Comparison of ENCODE assay signal across 8 mouse cellular contexts in the genomic region with DNA sequence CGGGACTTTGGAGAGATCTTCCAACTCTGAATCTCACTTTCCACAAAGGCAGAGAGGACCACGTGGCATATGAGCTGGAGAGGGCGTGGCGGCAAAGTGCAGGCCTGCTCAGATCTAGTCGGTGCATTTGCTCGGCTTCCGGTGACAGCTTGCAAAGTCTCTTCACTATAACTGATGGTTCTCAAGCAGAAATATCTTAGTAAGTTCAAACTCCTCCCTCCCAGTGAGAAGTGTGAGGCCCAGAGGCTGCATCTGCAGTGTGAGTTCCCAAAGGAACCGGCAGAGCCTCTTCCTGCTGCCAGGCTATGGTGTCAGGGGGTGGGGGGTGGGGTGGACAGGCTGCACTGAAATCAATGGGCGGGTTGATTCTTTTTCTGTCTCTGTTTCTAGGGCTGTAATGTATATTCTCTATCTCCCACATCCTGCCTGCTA.
A peak's percentile ranks its signal among the peaks of the same experiment; 100 is the strongest.
DNase-seq lines count a peak whose midpoint lies in the region; ATAC-seq lines count a peak whose summit lies in the region.

No protein-coding gene starts in this region.

- peak overlapping the region; percentile 35 for H3K4me2 ChIP-seq in heart, embryonic 13.5 days
- H3K4me2 ChIP-seq in limb, embryonic 12.5 days, result no peak overlapping the region

- peak; percentile 48 for DNase-seq in embryo, embryonic 10 days (ENCODE audit: low spot score)
- DNase-seq in embryo, embryonic 10.5 days (ENCODE audit: low spot score), result no peak
- DNase-seq in T-cell, adult 2 months (ENCODE audit: low spot score), result peak; percentile 66
- peak; percentile 87 for DNase-seq in naive thymus-derived CD4-positive, alpha-beta T cell, adult 2 months (ENCODE audit: low read depth)
- no peak for DNase-seq in adrenal gland, postnatal 14 days
- no peak for DNase-seq in adrenal gland, adult 8-10 months

- 0 out of 2 replicates have a peak overlapping the region, but pooled peaks have one; percentile 3 for H3K4me3 ChIP-seq in heart, embryonic 13.5 days
- no peak overlapping the region for H3K4me3 ChIP-seq in limb, embryonic 12.5 days (replicated peaks)

- WGBS in heart, embryonic 13.5 days, result 15% methylated on average over 9 of the region's 9 CpGs
- 49% methylated on average over 9 of the region's 9 CpGs for WGBS in limb, embryonic 12.5 days

- no peaks in the 10 kb centered on the region for H3K9me3 ChIP-seq in heart, embryonic 13.5 days
- no peaks in the 10 kb centered on the region for H3K9me3 ChIP-seq in limb, embryonic 12.5 days

- peak overlapping the region; percentile 65 for H3K9ac ChIP-seq in heart, embryonic 13.5 days
- H3K9ac ChIP-seq in limb, embryonic 12.5 days (replicated peaks), result peak overlapping the region; percentile 19; the same call in 1 of the 2 replicates

- peak overlapping the region; percentile 88 for H3K27ac ChIP-seq in heart, embryonic 13.5 days (replicated peaks)
- H3K27ac ChIP-seq in limb, embryonic 12.5 days, result peak overlapping the region; percentile 56

- H3K4me1 ChIP-seq in heart, embryonic 13.5 days, result peaks cover 70% of the 10 kb centered on the region
- peaks cover 42% of the 10 kb centered on the region for H3K4me1 ChIP-seq in limb, embryonic 12.5 days (replicated peaks)

- no peaks in the 10 kb centered on the region for H3K36me3 ChIP-seq in heart, embryonic 13.5 days
- no peaks in the 10 kb centered on the region for H3K36me3 ChIP-seq in limb, embryonic 12.5 days

- no peaks in the 10 kb centered on the region for H3K27me3 ChIP-seq in heart, embryonic 13.5 days (replicated peaks)
- H3K27me3 ChIP-seq in limb, embryonic 12.5 days, result no peaks in the 10 kb centered on the region

- no peak; the same call in 1 of the 2 replicates for ATAC-seq in heart, embryonic 13.5 days (ENCODE audit: extremely low read depth, insufficient number of reproducible peaks, low FRiP score, low TSS enrichment)
- ATAC-seq in limb, embryonic 12.5 days (ENCODE audit: insufficient number of reproducible peaks, insufficient read depth, low FRiP score, low TSS enrichment, low read depth), result no peak

Comparison
In these comparisons a context has a peak if more than half of its experiments do, and no peak if none do; other contexts are left out.
1. DNase-seq: peak in embryo, embryonic 10 days (single experiment), T-cell, adult 2 months (single experiment) and naive thymus-derived CD4-positive, alpha-beta T cell, adult 2 months (single experiment); none in embryo, embryonic 10.5 days (single experiment), adrenal gland, postnatal 14 days (single experiment) and adrenal gland, adult 8-10 months (single experiment).